Mouse (Mus musculus) lung, embryonic 16.5 days (tissue): Measurements from ENCODE around the gene Filip1. TPM values are rescaled to one million over a fixed set of nuclear protein-coding genes. Genes with fewer than 3 reads are reported as not detected.

Experiments
- ATAC-seq: fragments of 200-750 bp; cut with Nextera tagmentation; 2 replicates; pipeline ENCODE4 v1.8.0; 2017; ENCODE audit warnings: low read depth, mild to moderate bottlenecking, moderate library complexity
- H3K27ac ChIP-seq: fragments of 300-500 bp; sonication (generic); 2 replicates; pipeline ENCODE4 v1.5.1; 2014; ENCODE audit warnings: mild to moderate bottlenecking, control low read depth, low read length
- H3K27me3 ChIP-seq: fragments of 300-500 bp; sonication (generic); 2 replicates; pipeline ENCODE4 v1.6.1; 2014; ENCODE audit warnings: low read depth, low read length, mixed read lengths; ENCODE audit not compliant: control insufficient read depth, insufficient read depth
- H3K36me3 ChIP-seq: fragments of 300-500 bp; sonication (generic); 2 replicates; pipeline ENCODE4 v1.6.1; 2014; ENCODE audit warnings: low read length; ENCODE audit not compliant: control insufficient read depth, insufficient read depth
- H3K4me1 ChIP-seq: fragments of 300-500 bp; sonication (generic); replicated peaks from 2 replicates; pipeline ENCODE4 v1.6.1; 2014; ENCODE audit warnings: low read length, mixed read lengths; ENCODE audit not compliant: control insufficient read depth, insufficient read depth
- H3K4me2 ChIP-seq: fragments of 300-500 bp; sonication (generic); 2 replicates; pipeline ENCODE4 v1.6.1; 2014; ENCODE audit warnings: low read depth, low read length, control low read depth
- H3K4me3 ChIP-seq: fragments of 300-500 bp; sonication (generic); 2 replicates; pipeline ENCODE4 v1.5.1; 2014; ENCODE audit warnings: mild to moderate bottlenecking, low read length, control low read depth
- H3K9ac ChIP-seq: fragments of 300-500 bp; sonication (generic); 2 replicates; pipeline ENCODE4 v1.6.1; 2014; ENCODE audit warnings: low read length, control low read depth
- H3K9me3 ChIP-seq: fragments of 300-500 bp; sonication (generic); 2 replicates; pipeline ENCODE4 v1.6.1; 2016; ENCODE audit warnings: low read length; ENCODE audit not compliant: control insufficient read depth
- WGBS: fragments of 180-500 bp; shearing (Covaris S2); extraction: QIAGEN DNeasy Blood & Tissue Kit; methylation state at CpG from one replicate; pipeline ENCODE4 v1.1.7; 2014; 5-methylcytosine and 5-hydroxymethylcytosine counted together
- polyA plus RNA-seq: library from polyadenylated mRNA; unstranded; fragments of >200 nt; fragmentation: Nextera tagmentation; extraction: Ambion mirVana; gene quantifications from 2 replicates; pipeline ENCODE4 v1.2.1, GENCODE M21; 2015

The Filip1 gene
- polyA plus RNA-seq, 1 experiment from 2014 or later, result 14.2 TPM

DNA sequence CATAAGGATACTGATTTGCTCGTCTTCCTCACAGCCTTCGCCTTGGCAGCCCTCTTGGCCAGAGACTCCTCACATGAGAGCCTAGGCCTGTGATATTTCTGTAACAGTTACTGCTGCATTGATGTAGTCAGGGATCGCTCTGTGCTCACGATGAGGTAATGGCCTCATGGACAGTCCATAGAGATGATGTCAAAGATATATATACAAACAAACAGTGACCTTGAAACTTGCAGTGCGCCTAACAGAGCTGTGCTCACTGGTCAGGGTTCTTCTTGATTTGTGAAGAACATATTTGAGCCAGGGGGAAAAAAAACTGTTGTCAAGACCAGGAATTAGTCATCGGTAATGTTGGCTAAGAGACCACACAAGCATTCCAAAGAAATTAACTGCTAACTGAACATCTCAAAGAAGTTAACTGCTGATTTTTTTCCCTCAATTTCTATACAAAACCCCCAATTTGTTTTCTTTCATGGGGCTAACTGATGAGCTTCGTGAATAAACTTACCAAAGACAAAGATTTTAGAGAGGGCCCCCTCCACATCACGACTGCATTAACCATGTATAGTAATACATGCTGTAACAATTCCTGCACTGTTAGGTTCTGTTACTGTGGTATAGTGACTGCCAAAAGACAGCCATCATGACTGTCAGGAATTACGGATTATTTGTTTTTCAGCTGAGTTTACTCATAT, 86.0 kb downstream of the Filip1 start:
- H3K4me1 ChIP-seq, result peaks cover 16% of the 10 kb centered on the region
- no peaks in the 10 kb centered on the region for H3K36me3 ChIP-seq
- no peak overlapping the region for H3K4me3 ChIP-seq
- no peaks in the 10 kb centered on the region for H3K27me3 ChIP-seq
- H3K9ac ChIP-seq, result no peak overlapping the region
- no peak overlapping the region for H3K4me2 ChIP-seq
- 42% methylated on average over 9 of the region's 9 CpGs for WGBS
- peak overlapping the region; percentile 74 for H3K27ac ChIP-seq
- no peaks in the 10 kb centered on the region for H3K9me3 ChIP-seq
- ATAC-seq, result peak; percentile 92

- no peak for ATAC-seq
- Histone ChIP-seq H3K9ac (no peak overlapping the region), H3K27ac (peak overlapping the region; percentile 74), H3K36me3 (no peaks in the 10 kb centered on the region), H3K9me3 (no peaks in the 10 kb centered on the region), H3K4me3 (no peak overlapping the region), H3K27me3 (no peaks in the 10 kb centered on the region), H3K4me2 (no peak overlapping the region), H3K4me1 (peaks cover 16% of the 10 kb centered on the region)
- 67% methylated on average over 4 of the region's 4 CpGs for WGBS
These were observed 86.7 kb downstream of the Filip1 start for GRCm38 (mm10) chr9:79925950-79926349.

GRCm38 (mm10) chr9:79923262-79923661, 89.4 kb downstream of the Filip1 start:
- H3K27me3 ChIP-seq, result no peaks in the 10 kb centered on the region
- no peak overlapping the region for H3K9ac ChIP-seq
- no peak overlapping the region for H3K27ac ChIP-seq
- H3K4me2 ChIP-seq, result no peak overlapping the region
- no peak overlapping the region for H3K4me3 ChIP-seq
- WGBS, result 45% methylated on average over 3 of the region's 3 CpGs
- H3K9me3 ChIP-seq, result no peaks in the 10 kb centered on the region
- ATAC-seq, result peak; percentile 46
- H3K4me1 ChIP-seq, result peaks cover 34% of the 10 kb centered on the region
- H3K36me3 ChIP-seq, result no peaks in the 10 kb centered on the region

DNA sequence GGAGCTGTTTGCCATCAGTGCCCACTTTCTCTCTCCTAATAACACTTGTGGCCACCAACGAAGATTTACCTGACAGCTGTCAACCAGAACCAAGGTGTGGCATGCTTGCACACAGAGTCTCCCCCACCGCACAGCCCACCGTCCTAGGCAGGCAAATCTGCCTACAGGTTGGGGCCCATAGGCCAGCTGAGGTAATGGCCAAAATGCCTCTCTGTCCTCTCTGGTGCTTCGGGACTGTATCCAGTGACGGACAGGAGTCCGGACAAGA, 90.2 kb downstream of the Filip1 start:
- no peak for ATAC-seq
- Histone ChIP-seq H3K27me3 (no peaks in the 10 kb centered on the region), H3K36me3 (no peaks in the 10 kb centered on the region), H3K9ac (no peak overlapping the region), H3K4me3 (no peak overlapping the region), H3K27ac (peak overlapping the region; percentile 9), H3K9me3 (no peaks in the 10 kb centered on the region), H3K4me1 (peaks cover 32% of the 10 kb centered on the region), H3K4me2 (no peak overlapping the region)
- WGBS, result 71% methylated on average over 6 of the region's 6 CpGs

DNA sequence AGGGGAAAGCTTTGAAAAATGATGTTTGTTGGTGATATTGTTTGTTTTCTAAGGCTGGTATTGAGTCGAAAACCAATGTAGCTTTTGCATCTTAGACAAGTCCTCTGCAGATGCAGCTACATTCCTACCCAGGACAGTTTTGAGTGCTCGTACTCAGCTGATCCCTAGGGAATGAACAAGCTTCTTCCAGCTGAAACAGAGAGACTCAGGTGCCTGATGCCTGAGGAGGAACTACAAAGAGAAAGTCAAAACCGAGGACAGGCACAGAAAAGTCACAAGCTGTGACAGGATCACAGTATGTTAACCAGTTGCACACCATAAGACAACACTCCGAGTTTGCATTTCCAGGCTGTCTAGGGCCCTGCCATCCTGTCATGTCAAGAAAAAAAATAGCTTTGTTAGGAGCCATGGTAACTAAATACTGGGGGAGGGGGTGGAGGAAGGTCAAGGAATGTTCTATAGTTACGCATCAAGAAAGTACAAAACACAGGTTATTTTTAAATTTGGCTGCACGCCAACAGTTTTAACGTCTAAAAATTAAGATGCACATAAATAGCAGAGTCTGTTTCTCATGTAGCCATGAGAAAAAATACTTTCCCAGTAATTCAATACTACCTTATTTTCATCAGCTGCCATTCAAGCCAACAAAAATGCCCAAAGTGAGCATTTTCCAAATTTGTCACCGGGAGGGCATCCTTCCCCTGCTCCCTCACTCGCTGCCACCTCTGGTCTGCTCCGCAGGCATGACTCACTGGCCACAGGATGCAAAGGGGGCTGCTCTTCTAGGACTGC, 90.8 kb downstream of the Filip1 start:
- ATAC-seq, result no peak

DNA sequence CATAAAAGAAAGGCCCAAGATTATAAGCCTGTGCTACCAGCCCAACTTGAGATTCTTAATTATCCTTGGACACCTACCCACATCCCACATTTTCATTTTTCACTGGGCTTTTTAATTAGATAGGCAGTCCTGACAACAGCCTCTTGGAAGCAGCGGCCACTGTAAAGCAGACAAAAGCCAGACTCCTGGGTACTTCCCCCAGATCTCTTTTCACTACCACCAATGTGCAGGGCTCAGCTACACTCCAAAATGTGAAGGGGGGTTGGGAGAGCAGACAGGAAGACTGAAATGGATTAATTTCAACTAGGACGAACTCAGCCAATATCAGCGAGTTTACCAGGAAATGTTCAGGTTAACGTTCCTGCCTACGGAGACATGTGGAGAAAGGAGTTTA, 92.1 kb downstream of the Filip1 start:
- Histone ChIP-seq H3K27me3 (no peaks in the 10 kb centered on the region), H3K27ac (peak overlapping the region; percentile 36; the same call in 1 of the 2 replicates), H3K9me3 (no peaks in the 10 kb centered on the region), H3K9ac (no peak overlapping the region), H3K4me1 (peaks cover 27% of the 10 kb centered on the region), H3K36me3 (no peaks in the 10 kb centered on the region), H3K4me3 (no peak overlapping the region), H3K4me2 (no peak overlapping the region)
- WGBS, result 70% methylated on average over 5 of the region's 5 CpGs
- no peak for ATAC-seq

More for the DNA sequence above, 90.8 kb downstream of the Filip1 start:
- Histone ChIP-seq H3K4me3 (no peak overlapping the region), H3K4me1 (peaks cover 32% of the 10 kb centered on the region), H3K9me3 (no peaks in the 10 kb centered on the region), H3K4me2 (no peak overlapping the region), H3K36me3 (no peaks in the 10 kb centered on the region), H3K27ac (peak overlapping the region; percentile 22), H3K27me3 (no peaks in the 10 kb centered on the region), H3K9ac (no peak overlapping the region)
- WGBS, result 43% methylated on average over 10 of the region's 10 CpGs

DNA sequence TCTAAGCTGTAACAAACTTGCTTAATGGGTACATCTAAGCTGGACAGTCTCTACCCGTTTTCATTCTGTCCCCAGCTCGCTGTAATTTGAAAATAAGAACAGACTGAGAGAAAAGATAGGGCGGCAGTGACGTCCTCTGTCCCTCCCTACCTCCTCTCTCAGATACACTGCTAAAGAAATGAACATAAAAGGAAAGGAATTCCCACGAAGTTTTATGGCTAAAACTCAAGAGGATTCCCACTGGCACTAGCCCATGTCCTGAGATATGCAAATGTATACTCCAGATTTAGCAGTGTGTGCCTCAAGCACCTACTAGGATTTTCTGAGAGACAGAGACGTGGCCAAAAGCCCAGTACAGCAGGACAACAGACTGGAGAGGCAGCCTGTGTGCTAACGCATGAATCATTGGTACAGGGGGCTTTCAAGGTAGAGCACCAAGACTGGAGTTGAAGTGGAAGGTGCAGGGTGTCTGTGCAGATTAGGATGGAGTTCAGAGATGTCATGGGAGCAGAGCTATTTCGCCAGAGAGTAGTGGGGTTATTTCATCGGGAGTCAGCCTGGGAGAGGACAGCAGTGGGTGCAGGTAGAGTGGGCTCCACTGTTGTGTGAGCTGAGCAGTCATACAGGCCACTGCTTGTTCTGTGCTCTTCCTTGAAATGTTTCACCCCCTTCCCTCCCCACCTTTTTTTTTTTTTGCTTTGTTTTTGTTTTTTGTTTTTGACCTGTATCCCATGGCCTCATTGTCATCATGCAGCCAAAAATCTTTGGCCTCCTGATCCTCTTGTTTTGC, 92.7 kb downstream of the Filip1 start:
- H3K36me3 ChIP-seq, result no peaks in the 10 kb centered on the region
- H3K9ac ChIP-seq, result no peak overlapping the region
- no peaks in the 10 kb centered on the region for H3K9me3 ChIP-seq
- WGBS, result 41% methylated on average over 9 of the region's 9 CpGs
- H3K4me1 ChIP-seq, result peaks cover 27% of the 10 kb centered on the region
- peak overlapping the region; percentile 59 for H3K27ac ChIP-seq
- H3K4me3 ChIP-seq, result no peak overlapping the region
- H3K27me3 ChIP-seq, result no peaks in the 10 kb centered on the region
- ATAC-seq, result peak; percentile 27
- 0 out of 2 replicates have a peak overlapping the region, but pooled peaks have one; percentile 10 for H3K4me2 ChIP-seq

DNA sequence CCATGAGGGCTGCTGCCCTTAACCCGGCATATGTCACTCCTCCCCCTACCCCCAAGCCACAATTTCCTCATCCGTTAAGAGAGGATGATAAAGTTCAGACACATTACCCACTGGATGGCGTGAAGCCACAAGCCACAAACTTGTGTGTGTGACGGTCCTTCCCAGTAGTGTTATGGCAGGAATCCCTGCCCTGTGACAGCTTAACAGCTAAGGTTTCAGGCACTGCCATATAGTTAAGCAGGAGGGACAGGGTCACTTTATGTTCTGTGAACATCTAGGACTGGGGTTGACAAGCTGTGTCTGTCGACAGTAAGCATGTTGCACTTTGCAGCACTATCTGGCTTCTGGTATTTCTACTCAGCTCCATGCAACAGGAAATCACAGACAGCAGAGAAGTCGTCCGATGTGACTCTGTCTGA, 93.3 kb downstream of the Filip1 start:
- Histone ChIP-seq H3K27ac (peak overlapping the region; percentile 59), H3K4me3 (no peak overlapping the region), H3K36me3 (no peaks in the 10 kb centered on the region), H3K4me2 (0 out of 2 replicates have a peak overlapping the region, but pooled peaks have one; percentile 10), H3K4me1 (peaks cover 27% of the 10 kb centered on the region), H3K9ac (no peak overlapping the region), H3K27me3 (no peaks in the 10 kb centered on the region), H3K9me3 (no peaks in the 10 kb centered on the region)
- WGBS, result 35% methylated on average over 7 of the region's 7 CpGs
- ATAC-seq, result peak; percentile 43; the same call in 1 of the 2 replicates
